Mouse (Mus musculus) E14TG2a.4 (cell line): ENCODE results near the gene Ptprm.

Experiments
- CTCF ChIP-seq: conservative IDR thresholded peaks from 2 replicates; pipeline ENCODE4 v1.5.1; 2014; ENCODE audit warnings: low read length
- NANOG ChIP-seq: IDR thresholded peaks from 2 replicates; pipeline ENCODE4 v1.6.1; 2014; ENCODE audit warnings: borderline replicate concordance, low read length, mixed read lengths
- POU5F1 ChIP-seq: IDR thresholded peaks from 2 replicates; pipeline ENCODE4 v1.6.1; 2014; ENCODE audit warnings: low read length, borderline replicate concordance

DNA sequence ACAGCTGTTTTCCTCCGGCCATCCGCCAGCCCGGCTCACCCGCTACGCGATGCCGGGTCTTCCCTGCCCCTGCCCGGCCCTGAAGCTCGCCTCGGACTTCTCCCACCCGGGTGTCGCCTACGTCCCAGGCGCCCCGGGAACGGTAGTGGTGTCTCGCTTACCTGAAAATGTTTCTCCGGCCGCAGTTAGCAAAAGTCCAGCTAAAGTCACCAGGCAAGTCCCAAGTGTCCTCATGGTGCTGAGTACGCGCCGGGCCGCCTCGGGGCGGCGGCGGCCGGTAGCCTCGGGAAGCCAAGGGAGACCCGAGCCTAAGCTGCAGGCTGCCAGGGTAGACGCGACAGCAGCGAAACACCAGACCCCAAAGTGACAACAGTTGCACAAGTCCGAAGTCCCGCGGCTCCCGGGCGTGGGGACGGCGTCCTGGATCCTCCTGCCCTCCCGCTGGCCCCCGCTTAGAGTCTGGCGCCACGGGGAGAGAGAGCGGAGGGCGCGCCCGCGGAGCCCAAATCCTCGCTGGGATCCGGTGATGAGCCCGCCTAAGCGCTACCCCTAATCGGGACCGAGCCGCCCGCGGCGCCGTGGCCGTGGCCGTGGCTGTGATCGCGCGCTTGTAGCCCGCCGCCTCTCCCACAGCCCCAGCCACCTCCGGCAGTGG, 334 bp downstream of the Ptprm start:
- TF ChIP-seq CTCF: no peak
- TF ChIP-seq NANOG: no peak
- TF ChIP-seq POU5F1: no peak
